Mouse (Mus musculus): Measurements from ENCODE around the gene Heatr5a.
A peak's percentile ranks its signal among the peaks of the same experiment; 100 is the strongest.

Heatr5a gene

DNA sequence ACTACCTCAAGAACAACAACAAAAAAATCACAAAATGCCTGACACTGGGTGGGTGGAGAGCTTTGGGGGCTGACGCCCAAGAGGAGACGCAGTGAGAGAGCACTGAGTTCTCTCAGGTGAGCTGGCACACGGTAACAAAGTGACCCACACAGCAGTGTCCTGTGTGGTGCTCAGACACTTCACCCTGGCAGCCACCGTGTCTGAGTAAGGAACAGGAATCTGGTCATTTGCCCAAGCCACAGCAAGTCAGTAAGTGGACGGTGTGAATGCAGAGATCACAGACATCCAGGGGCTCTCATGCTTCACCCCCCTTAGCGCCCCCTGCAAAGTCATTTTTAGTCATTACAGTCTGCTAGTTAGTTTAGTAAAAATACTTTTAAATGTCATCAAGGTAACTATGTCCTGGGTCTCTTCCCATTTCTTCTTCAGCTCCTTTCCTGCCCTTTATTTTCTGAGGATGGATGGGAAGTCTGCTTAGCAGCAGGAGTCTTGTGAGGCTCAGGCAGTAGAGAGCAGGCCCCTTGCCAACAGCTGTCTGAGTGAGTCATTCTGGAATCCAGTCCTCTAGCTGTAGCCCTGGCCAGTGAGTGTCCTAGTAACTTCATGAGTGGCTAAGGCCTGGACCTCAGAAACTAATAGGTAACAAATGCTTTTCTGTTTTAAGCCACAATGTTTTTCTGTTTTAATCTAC lies 88.4 kb downstream of the Heatr5a start:
- DNase-seq, result no peak

GRCm38 (mm10) chr12:51881775-51882174 lies 89.3 kb downstream of the Heatr5a start:
- DNase-seq, result no peak

DNA sequence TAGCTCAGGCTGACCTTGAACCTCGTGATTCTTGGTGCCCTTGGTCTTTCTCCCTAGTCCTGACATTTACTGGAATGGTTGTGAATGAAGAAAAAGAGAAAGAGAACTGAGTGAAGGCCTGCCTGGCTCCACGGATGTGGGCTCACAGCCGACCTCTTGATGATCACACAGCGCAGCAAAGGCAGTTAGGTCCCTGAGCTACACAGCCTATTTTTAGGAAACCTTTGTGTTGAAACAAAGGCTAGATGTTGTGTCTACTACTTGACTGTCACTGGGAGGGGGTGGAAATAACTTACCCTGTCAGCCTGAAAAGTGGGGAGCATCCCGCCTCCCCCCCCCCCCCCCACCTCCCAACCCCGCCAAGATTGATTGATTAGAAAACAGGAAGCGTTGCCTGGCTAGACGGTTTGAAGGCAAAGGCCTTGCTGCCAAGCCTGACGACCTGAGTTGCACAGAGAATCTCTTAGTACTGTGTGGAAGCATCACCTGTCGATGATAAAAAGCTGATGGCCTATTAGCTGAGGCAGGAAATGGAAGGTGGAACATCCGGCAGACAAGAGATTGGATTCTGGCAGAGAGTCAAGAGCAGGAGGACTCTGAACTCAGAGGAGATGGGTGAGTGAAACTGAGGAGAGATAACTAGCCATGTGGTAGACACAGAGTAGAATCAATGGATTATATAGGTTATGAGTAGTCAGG lies 99.5 kb downstream of the Heatr5a start:
- DNase-seq, result peak; percentile 17 to 41

GRCm38 (mm10) chr12:51869511-51869910 lies 101.6 kb downstream of the Heatr5a start:
- no peak for DNase-seq

DNA sequence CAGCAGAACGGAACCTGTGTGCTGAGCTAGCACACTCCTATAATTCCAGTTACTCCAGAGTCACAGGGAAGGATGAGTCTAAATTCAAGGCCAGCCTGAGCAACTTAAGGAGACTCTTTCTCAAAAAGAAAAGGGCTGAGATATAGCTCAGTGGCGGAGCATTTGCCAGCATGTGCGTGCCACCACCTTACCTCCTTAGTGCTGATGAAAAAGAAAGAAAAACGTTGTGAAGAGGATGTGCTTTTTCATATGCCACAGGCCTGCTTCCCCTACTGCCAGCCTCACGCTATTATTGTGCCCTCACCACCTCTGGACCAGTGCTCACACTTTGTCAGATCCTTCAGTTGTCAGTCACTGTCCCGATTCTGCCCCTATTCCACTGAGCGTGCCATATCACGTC lies 104.0 kb downstream of the Heatr5a start:
- DNase-seq, result no peak

DNA sequence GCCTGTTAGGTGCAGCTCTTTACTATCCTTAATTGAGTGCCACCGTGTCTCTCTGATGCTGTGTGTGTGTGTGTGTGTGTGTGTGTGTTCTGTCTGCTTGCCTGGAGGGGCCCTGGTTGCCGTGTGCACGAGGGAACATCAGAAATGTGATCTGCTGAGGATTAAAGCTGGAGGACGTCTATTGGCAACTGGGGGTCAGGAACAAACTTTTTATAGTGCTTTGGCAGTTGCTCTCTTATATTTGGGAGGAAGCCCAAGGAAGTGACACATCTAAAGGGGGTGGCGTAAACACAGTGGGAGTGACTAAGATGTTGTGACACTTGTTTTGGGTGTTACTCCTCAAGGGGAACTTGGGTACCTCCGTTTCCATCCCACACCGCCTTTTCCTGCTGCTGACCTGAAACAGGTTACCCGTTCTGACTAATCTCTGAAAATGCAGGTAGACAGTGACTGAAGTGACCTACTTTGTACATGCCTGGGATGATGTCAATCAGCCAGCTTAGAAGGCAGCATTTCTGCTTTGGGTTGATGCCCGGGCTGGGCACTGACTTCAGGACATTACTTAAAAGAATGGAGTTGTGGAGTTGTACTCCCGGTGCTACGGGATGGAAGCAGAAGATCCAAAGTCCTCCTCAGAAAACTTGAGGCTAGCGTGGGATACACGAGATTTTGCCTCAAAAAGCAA lies 104.8 kb downstream of the Heatr5a start:
- DNase-seq, result peak; percentile 36 to 44

DNA sequence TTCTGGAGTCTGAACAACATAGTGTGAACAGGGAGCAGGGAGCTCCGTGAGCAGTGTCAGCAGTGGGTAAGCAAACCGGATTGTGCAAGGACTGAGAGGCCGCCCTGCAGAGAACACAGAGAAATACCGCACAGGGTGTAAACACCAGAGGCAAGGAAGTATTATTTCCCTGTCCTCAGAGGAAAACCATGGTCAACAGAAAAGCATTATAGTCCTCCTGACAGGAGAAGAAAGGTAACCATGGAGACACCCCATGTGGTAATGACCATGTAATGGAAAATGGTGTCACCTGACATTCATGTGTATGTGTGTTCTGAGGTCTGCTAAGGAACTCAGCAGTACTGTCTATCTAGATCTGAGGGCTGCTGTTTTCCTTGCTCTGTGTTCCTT lies 105.3 kb downstream of the Heatr5a start:
- peak; percentile 22 to 27 for DNase-seq

GRCm38 (mm10) chr12:51865061-51865789 lies 105.9 kb downstream of the Heatr5a start:
- no peak for DNase-seq

- no peak for DNase-seq
These were observed 107.8 kb downstream of the Heatr5a start for GRCm38 (mm10) chr12:51863116-51864002.

DNA sequence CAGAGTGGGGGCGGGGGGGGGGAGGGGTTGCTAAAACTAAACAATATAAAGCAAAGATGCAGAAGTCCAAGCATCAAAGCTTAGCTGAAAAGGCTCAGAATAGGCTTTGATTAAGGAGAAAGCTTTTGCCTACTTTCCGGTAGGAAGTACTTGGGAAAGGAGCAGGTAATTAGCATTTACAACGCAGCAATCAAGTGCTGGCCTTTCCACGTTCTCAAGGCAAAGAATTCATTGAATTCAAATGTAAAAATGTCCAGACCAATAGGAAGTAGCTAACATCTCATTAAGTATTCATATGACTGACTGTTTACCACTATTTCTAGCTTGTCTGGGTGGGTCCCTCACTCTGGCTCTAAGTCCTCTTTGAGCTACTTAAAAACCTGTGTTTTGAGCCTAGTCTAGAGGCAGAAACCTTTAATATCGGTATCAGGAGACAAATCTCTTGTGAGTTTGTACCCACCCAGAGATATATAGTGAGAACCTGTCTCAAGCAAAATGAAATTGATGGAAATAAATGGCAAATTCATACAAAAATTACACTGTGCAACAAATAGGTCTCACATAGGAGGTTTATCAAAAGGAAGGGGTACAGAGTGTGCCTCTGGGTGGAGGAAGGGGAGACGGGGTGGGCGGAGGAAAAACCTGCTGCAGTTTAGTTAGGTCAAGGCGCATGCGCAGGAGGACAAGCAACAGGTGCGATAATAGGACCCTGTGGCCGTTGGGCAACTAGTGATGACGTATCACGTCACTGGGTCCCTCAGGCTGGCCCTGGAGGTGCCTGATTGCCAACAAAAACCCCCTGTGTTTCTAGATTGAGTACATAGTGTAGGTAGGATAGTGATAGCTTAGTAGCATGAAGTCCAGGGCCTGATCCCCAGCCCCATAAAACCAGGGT lies 112.7 kb downstream of the Heatr5a start:
- DNase-seq, result no peak

GRCm38 (mm10) chr12:51856768-51857295 lies 114.3 kb downstream of the Heatr5a start:
- no peak for DNase-seq

- DNase-seq, result no peak
These were observed 115.2 kb downstream of the Heatr5a start for GRCm38 (mm10) chr12:51855872-51856271.

GRCm38 (mm10) chr12:51855453-51855852 lies 115.7 kb downstream of the Heatr5a start:
- no peak for DNase-seq

DNA sequence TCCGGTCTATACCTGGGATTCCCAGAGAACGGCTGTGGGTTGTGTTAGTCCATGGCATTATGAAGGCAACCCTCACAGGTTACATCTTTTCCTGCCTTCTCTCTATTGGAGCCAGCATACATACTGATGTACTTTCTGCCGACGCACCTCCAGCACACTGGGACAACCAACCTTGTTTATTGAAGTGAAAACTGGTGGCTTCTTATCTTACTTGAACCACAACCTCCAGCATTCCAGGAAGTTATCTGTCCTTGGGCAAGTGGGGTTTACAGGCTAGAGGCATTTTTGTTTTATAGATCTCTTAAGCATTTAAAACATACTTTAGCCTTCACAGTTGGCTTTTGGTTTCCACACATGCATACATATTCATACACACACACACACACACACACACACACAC lies 119.5 kb downstream of the Heatr5a start:
- DNase-seq, result no peak

DNA sequence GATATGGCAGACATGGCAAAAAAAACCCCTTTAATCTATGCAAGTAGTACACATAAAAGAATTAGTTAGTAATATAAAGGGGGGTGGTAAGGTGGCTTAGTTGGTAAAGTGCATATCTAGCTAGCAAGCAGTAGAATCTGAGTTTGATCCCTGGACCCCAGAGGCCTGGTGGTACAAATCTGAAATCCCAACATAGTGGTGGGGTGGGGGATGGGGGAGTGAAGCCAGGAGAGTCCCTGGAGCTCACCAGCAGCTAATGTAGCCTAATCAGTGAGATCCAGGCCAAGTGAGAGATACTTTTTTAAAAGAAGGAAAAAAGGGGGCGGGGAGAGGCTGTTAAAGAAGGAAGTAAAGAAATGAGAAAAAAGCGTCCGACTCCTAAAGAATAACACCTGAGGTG lies 120.0 kb downstream of the Heatr5a start:
- no peak for DNase-seq

DNA sequence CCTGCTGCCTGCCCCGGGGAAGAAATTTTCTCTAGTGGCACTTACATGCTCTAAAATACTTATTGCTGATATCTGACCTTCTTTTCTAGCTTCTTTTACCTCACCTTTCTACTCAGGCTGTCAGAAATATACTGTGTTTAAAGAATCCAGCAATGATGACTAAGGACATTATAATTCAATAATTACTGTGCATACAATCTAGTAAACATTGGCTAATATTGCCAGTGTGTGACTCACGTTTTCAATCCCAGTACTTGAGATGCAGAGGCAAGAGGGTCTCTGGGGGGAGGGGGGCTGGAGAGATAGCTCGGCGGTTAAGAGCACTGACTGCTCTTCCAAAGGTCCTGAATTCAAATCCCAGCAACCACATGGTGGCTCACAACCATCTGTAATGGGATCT lies 120.8 kb downstream of the Heatr5a start:
- DNase-seq, result no peak

- no peak for DNase-seq
These were observed 121.2 kb downstream of the Heatr5a start for GRCm38 (mm10) chr12:51849902-51850301.

GRCm38 (mm10) chr12:51847953-51848680 lies 123.0 kb downstream of the Heatr5a start:
- no peak for DNase-seq

GRCm38 (mm10) chr12:51845261-51845660 lies 125.9 kb downstream of the Heatr5a start:
- DNase-seq, result no peak

- peak; percentile 89 to 92 for DNase-seq
These were observed 126.3 kb downstream of the Heatr5a start for GRCm38 (mm10) chr12:51844771-51845256.
